Mouse (Mus musculus) monocyte, adult 59 days (primary cell): ENCODE data around the gene Mrtfa. TPM values are rescaled to one million over a fixed set of nuclear protein-coding genes. Genes with fewer than 3 reads are reported as not detected.

Experiments used
- total RNA-seq, 2 experiments: library from RNA; stranded (reverse); gene quantifications; one replicate each; pipeline ENCODE4 v1.2.4; 2023

Gene Mrtfa
- 100 to 1,000 TPM; 178 to 194 TPM for total RNA-seq

GRCm38 (mm10) chr15:81190630-81191178 is at the start of gene Mrtfa:
Gene Mrtfa (minus strand): TSS chr15:81190757.

GRCm38 (mm10) chr15:81235086-81235920 is 44.7 kb upstream of the Mrtfa start, which contains the start of gene Mchr1:
Gene Mchr1 (plus strand): TSS chr15:81235499.

DNA sequence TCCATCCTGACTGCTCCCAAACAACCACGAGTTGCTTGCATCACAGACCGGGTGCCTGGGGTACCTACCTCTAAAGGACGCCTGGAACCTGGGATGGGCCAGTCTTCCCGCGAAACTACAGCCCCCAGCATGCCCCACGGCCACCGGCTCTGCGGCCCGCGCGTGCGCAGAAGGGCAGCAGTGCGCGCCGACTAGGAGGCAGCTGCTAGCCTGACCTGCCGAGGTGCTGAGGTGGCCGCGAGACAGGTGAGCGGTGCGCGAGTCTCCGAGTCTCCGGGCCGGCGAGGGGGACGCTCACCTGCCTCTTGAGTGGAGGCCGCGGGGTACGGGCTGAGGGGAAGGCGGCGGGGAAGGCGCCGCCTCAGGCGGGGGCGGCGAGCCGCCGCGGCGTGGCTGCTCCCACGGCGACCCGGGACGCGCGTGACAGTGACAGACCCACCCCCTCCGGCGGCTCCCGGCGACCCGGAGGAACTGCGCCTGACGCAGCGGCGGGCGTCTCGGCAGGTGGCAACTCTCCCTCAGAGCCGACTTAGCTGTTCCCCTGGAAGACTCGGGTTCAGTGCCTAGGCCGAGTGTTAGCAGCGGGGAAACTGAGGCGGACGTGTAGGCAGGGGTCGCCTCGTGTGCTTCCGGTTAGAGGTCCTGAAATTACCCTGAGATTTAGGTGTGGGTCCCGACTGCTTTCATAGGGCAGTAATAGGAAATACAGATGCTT is 212.8 kb downstream of the Mrtfa start, which contains the start of gene Sgsm3:
Gene Sgsm3, plus strand, starts transcription at position 146 of the 715 bp plus-strand sequence.

Other genes with a start within 250 kb of the Mrtfa start
- 10 to 100 TPM; 22.1 to 29.7 TPM for gene Adsl, start 242.3 kb downstream of the Mrtfa start, total RNA-seq
- 10 to 100 TPM; 11.9 to 15.3 TPM for gene Sgsm3, start 213.0 kb downstream of the Mrtfa start, total RNA-seq
- not detected for gene Mchr1, start 44.7 kb upstream of the Mrtfa start, total RNA-seq
- 10 to 100 TPM; 32.9 to 33.0 TPM for gene Slc25a17, start 170.1 kb upstream of the Mrtfa start, total RNA-seq
- 10 to 100 TPM; 86.6 to 93.7 TPM for gene St13, start 209.3 kb upstream of the Mrtfa start, total RNA-seq
- gene Xpnpep3, start 209.4 kb upstream of the Mrtfa start, total RNA-seq: 10 to 100 TPM; 12.3 to 13.3 TPM
- gene Dnajb7, start 217.5 kb upstream of the Mrtfa start, total RNA-seq: not detected